Mouse (Mus musculus) liver, embryonic 14.5 days (tissue): ENCODE measurements around the gene Apoc1.

ENCODE experiments used
- CTCF ChIP-seq: IDR thresholded peaks from 2 replicates; pipeline ENCODE4 v1.5.1; 2016; ENCODE audit warnings: antibody characterized with exemption, low read depth, control low read depth
- EP300 ChIP-seq: IDR thresholded peaks from 2 replicates; pipeline ENCODE4 v1.6.1; 2016; ENCODE audit warnings: antibody characterized with exemption, low read depth

DNA sequence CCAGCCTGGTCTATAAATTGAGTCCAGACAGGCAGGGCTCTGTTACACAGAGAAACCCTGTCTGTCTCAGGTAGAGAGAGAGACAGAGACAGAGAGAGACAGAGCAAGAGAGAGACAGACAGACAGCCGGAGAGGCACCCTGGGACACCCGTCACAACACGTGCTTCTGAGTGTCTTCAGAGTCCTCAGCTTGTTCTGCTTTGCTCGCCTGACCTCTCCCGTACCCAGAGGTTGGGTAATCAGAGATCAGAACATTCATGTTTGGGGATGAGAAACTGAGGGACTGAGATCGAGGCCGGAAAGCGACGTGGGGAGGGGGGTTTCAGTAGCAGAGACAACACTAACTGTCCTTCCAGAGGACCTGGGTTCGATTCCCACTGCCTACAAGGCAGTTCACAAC lies 16.6 kb downstream of the Apoc1 start:
- no peak for TF ChIP-seq CTCF
- no peak for TF ChIP-seq EP300
